Mouse (Mus musculus) ES-E14 (cell line): ENCODE measurements around the gene Mcm5.

Experiments used
- CHD2 ChIP-seq: IDR thresholded peaks from 2 replicates; pipeline ENCODE4 v1.6.1; 2014; ENCODE audit warnings: mild to moderate bottlenecking, low read depth, low read length, inconsistent platforms
- ZC3H11A ChIP-seq: IDR thresholded peaks from 2 replicates; pipeline ENCODE4 v1.6.1; 2012; ENCODE audit warnings: low read depth, mild to moderate bottlenecking, inconsistent platforms, low read length, borderline replicate concordance

- TF ChIP-seq ZC3H11A (no peak), CHD2 (no peak)
These were observed 5.9 kb upstream of the Mcm5 start for GRCm38 (mm10) chr8:75103376-75103878.
